Mouse (Mus musculus): ENCODE data around the gene Rp2. TPM values are rescaled to one million over a fixed set of nuclear protein-coding genes. Genes with fewer than 3 reads are reported as not detected.

The Rp2 gene
- total RNA-seq, 2 experiments from 2014 or later: 16.8 to 17.1 TPM

DNA sequence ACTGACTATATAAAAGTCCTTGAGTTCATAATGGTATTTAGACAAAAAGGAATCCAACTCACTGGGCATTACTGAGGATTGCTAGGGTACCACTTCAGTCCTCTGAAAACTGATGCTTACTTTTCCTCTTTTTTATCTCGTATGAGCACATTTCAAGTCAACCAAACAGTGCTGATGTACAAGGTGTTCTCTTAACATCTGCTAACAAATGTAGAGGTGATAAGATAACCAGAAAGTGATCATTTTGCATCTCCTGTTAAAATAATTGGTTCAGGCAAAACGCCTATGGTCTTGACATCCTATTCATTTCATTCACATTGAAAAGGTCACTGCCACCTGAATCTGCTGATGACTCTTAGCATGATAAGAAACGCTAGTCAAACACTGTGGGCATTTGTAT is 28.7 kb downstream of the Rp2 start:
- no peak for TF ChIP-seq CTCF (conservative IDR thresholded peaks at IDR 0.05)
- DNase-seq (ENCODE audit: low spot score in 2 of 2): no peak
- no peak overlapping the region for H3K27ac ChIP-seq
- no peak overlapping the region for H3K4me3 ChIP-seq

- no peak for DNase-seq (ENCODE audit: low spot score in 2 of 2)
- H3K4me3 ChIP-seq: no peak overlapping the region
- no peak overlapping the region for H3K27ac ChIP-seq
- peak; percentile 49 for TF ChIP-seq CTCF (conservative IDR thresholded peaks at IDR 0.05)
Observed at GRCm38 (mm10) chrX:20404068-20404467, 39.8 kb downstream of the Rp2 start.

GRCm38 (mm10) chrX:20406909-20407308 is 42.6 kb downstream of the Rp2 start:
- no peak for DNase-seq (ENCODE audit: low spot score in 2 of 2)
- Histone ChIP-seq H3K27ac (no peak overlapping the region), H3K4me3 (no peak overlapping the region)
- no peak for TF ChIP-seq CTCF (conservative IDR thresholded peaks at IDR 0.05)

DNA sequence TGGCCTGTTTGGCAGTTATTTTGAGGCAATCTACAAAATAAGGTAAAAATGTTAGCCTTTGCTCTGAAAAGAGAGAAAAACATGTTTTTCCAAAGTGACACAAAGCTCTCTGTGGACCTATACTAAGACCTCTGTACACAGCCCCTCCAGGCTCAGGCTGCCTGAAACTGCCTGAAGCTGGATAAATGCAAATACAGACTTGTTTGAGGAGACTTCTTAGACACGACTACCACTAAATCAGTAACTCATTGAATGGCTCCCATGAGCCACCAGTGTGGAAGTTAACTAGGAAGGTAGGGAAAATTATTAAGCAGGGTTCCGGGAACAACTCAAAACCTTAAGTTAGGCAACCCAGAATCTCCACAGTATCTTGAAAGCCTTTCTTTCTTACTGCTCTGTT is 43.4 kb downstream of the Rp2 start:
- Histone ChIP-seq H3K27ac (no peak overlapping the region), H3K4me3 (no peak overlapping the region)
- DNase-seq (ENCODE audit: low spot score in 2 of 2): no peak
- no peak for TF ChIP-seq CTCF (conservative IDR thresholded peaks at IDR 0.05)

DNA sequence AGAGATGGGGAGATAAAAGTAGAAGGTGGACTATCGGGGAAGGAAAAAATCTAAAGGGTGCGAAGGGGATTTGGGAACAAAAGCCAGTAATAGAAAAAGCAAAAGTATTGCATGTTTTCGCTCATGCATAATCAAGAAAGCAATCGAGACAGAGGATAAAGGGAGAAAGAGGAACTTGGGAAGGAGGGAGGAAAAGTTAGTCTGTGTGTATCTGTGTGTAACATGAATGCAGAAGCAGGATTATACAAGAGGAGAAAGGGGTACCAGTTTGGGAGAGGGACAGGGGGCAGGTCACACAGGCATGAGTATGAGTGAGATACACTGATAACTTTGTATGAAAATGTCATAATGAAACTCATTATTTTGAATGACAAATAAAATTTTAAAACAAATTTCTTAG is 47.1 kb downstream of the Rp2 start:
- no peak for DNase-seq (ENCODE audit: low spot score in 2 of 2)
- Histone ChIP-seq H3K27ac (no peak overlapping the region), H3K4me3 (no peak overlapping the region)
- no peak for TF ChIP-seq CTCF (conservative IDR thresholded peaks at IDR 0.05)

- TF ChIP-seq CTCF (conservative IDR thresholded peaks at IDR 0.05): no peak
Observed at GRCm38 (mm10) chrX:20412221-20412620, 47.9 kb downstream of the Rp2 start.

GRCm38 (mm10) chrX:20414885-20415622 is 50.8 kb downstream of the Rp2 start:
- no peak for TF ChIP-seq CTCF (conservative IDR thresholded peaks at IDR 0.05)
- peak; percentile 44 to 56 for DNase-seq (ENCODE audit: low spot score in 2 of 2)
- Histone ChIP-seq H3K4me3 (no peak overlapping the region), H3K27ac (no peak overlapping the region)

More at GRCm38 (mm10) chrX:20412221-20412620, 47.9 kb downstream of the Rp2 start:
- Histone ChIP-seq H3K27ac (no peak overlapping the region), H3K4me3 (no peak overlapping the region)
- DNase-seq (ENCODE audit: low spot score in 2 of 2): no peak

DNA sequence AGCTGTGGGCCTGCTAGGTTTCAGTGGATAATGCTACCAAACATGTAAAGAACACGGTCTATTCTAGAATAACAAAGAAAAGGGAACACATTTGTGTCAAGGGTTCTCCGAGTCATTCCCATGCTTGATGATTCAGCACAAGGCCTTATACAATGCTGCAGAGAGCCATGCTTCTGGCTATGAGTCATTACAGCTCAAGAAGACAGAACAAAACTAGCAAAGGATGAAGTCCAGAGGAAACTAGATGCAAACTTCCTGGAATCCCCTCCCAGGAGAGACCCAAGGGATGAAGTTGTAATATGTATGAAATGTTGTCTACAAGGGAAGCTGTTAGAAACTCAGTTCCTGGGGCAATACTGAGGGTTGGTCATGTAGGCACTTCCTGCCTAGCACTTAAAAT is 54.2 kb downstream of the Rp2 start:
- no peak overlapping the region for H3K4me3 ChIP-seq
- DNase-seq (ENCODE audit: low spot score in 2 of 2): no peak
- H3K27ac ChIP-seq: no peak overlapping the region
- no peak for TF ChIP-seq CTCF (conservative IDR thresholded peaks at IDR 0.05)

DNA sequence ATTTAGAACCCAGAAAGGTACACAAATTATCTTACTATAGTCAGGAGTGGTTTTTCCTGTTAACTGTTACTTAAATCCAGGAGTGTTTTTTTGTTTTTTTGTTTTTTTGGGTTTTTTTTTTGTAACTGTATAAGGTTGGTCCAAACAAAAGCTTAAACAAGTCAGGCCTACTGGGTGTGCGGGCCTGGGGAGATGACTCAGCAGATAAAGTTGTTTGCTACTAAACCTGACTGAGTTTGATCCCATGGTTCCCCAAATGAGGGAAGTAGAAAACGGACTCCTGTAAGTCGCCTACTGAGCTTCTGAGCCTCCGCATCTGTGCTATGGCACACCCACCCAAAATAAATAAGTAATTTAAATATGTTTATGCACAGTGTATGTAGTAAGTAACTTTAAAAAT is 55.3 kb downstream of the Rp2 start:
- Histone ChIP-seq H3K4me3 (no peak overlapping the region), H3K27ac (no peak overlapping the region)
- no peak for DNase-seq (ENCODE audit: low spot score in 2 of 2)
- TF ChIP-seq CTCF (conservative IDR thresholded peaks at IDR 0.05): no peak

DNA sequence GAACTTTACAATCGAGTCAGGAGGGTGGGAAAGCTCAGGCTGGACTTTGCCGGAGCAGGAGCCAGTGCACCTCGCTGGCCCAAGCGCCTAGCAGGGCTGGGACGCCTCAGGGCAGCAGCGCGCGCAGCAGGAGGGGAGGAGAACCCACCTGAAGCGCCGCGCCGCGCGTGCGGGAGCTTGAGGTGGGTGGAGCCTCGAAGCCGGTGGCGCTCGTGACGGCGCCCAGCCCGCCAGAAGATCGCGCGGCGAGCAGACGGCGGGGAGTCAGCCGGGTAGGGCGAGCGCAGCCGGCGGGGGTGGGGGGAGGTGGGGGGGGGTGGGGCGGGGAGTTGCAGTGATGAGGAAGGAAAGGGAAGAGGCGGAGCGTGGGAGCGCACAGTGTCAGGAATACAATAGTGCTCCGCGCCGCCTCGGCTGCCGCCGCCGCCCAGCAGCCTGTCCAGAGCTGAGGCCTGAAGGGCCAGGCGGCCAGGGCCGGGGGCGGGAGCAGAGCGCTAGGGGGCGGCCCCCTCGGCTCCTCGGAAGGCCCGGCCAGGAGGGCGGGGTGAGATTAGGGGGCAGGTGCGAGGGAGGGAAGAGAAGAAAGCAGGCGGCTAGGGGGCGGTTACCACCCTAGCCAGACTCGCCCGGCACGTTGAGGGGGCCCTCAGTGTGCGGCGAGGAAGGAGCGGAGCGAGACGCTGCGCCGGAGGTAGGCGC is 61.0 kb downstream of the Rp2 start, which contains the start of gene Jade3:
Gene Jade3 (plus strand): TSS at position 549 of the 699 bp plus-strand sequence.
- peak; percentile 36 to 48 for DNase-seq (ENCODE audit: low spot score in 2 of 2)
- TF ChIP-seq CTCF (conservative IDR thresholded peaks at IDR 0.05): no peak

DNA sequence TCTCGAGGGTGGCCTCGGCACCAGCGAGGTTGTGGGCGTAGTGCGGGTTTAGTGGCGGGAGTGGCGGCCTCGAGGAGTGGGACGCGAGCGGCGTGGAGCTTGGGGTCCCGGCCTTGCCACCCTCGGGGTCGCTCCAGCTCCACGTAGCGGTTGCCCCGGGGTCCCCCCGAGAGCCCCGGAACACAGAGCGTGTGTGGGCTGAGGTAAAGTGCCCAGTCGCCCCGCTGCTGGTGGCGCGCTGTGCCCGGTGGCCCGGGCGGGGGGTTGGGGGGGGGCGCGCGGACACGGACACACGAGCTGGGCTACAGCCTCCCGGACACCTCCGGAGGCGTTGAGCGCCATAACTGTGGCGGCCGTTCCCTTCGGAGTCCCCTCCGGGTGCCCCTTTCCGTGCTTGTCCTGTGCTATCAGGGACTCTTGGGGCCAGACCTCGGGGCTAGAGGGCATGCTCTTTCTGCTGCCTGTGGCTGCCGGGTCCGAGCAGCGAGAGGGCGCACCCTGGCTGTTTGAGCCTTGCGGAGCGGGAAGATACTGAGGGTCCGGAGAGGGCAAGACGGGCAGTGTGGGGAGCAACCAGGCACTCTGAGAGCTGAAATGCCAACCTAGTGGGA is 61.7 kb downstream of the Rp2 start:
- peak in 1 of 2 experiments; percentile 10 for DNase-seq (ENCODE audit: low spot score in 2 of 2)
- peak; percentile 27; the same call in 1 of the 2 replicates for TF ChIP-seq CTCF (conservative IDR thresholded peaks at IDR 0.05)
- H3K4me3 ChIP-seq: peak overlapping the region; percentile 69
- H3K27ac ChIP-seq: peak overlapping the region; percentile 87

More for the DNA sequence above, 61.0 kb downstream of the Rp2 start, which contains the start of gene Jade3:
- Histone ChIP-seq H3K27ac (peak within 1 kb of the TSS; percentile 87), H3K4me3 (peak within 1 kb of the TSS; percentile 69)

Other genes starting within 250 kb of the Rp2 start
- 10 to 100 TPM; 62.9 to 65.6 TPM for gene Slc9a7, start 72.7 kb upstream of the Rp2 start, total RNA-seq (2021)
- 1 to 10 TPM; 7.2 to 7.6 TPM for gene Jade3, start 61.2 kb downstream of the Rp2 start, total RNA-seq (2021)
- gene Rgn, start 185.3 kb downstream of the Rp2 start, total RNA-seq (2021): under 1 TPM; 0.22 to 0.54 TPM